Mouse (Mus musculus) liver, adult 2 months (tissue): ENCODE data around the gene Hmga2. TPM values are rescaled to one million over a fixed set of nuclear protein-coding genes. Genes with fewer than 3 reads are reported as not detected.

Experiments
- DNase-seq: peaks from one replicate; pipeline ENCODE4 v3.0.0-alpha.2; 2011; ENCODE audit warnings: low read depth, low spot score; ENCODE audit errors: extremely low read depth
- H3K27ac ChIP-seq: fragments of 200-500 bp; replicated peaks from 2 replicates; pipeline ENCODE4 v1.5.1; 2012; ENCODE audit warnings: low read depth, mild to moderate bottlenecking, control low read depth, inconsistent platforms, low read length; ENCODE audit not compliant: insufficient read depth
- H3K27me3 ChIP-seq: fragments of 200-500 bp; 2 replicates; pipeline ENCODE4 v1.6.1; 2012; ENCODE audit warnings: mild to moderate bottlenecking, moderate library complexity, low read length, inconsistent platforms; ENCODE audit not compliant: control insufficient read depth, insufficient read depth
- H3K36me3 ChIP-seq: fragments of 200-500 bp; 2 replicates; pipeline ENCODE4 v1.6.1; 2012; ENCODE audit warnings: low read length, inconsistent platforms; ENCODE audit not compliant: control insufficient read depth, insufficient read depth
- H3K4me1 ChIP-seq: fragments of 200-500 bp; 2 replicates; pipeline ENCODE4 v1.6.1; 2011; ENCODE audit warnings: low read length; ENCODE audit not compliant: control insufficient read depth, insufficient read depth
- H3K4me3 ChIP-seq: fragments of 200-500 bp; 2 replicates; pipeline ENCODE4 v1.5.1; 2011; ENCODE audit warnings: low read depth, mild to moderate bottlenecking, control low read depth, low read length, moderate library complexity; ENCODE audit not compliant: insufficient read depth
- H3K79me2 ChIP-seq: fragments of 200-500 bp; 2 replicates; pipeline ENCODE4 v1.6.1; 2012; ENCODE audit warnings: inconsistent platforms, mild to moderate bottlenecking, low read length, moderate library complexity; ENCODE audit not compliant: control insufficient read depth, insufficient read depth
- H3K9ac ChIP-seq: fragments of 200-500 bp; 2 replicates; pipeline ENCODE4 v1.6.1; 2012; ENCODE audit warnings: low read depth, mild to moderate bottlenecking, control low read depth, inconsistent platforms, low read length
- CTCF ChIP-seq: fragments of 200-500 bp; IDR thresholded peaks from 2 replicates; pipeline ENCODE4 v1.5.1; 2011; ENCODE audit warnings: low read depth, low read length, control low read depth
- POLR2A ChIP-seq: fragments of 200-500 bp; IDR thresholded peaks from 2 replicates; pipeline ENCODE4 v1.6.1; 2011; ENCODE audit warnings: low read length, control low read depth; ENCODE audit not compliant: insufficient read depth; ENCODE audit errors: extremely low read depth
- WGBS: fragments of 180-500 bp; shearing (Covaris S2); methylation state at CpG from one replicate; pipeline ENCODE4 v1.1.7; 2018; 5-methylcytosine and 5-hydroxymethylcytosine counted together
- polyA plus RNA-seq: library from polyadenylated mRNA; depleted of rRNA; stranded (reverse); fragments of >200 nt; gene quantifications from 2 replicates; pipeline ENCODE4 v1.2.3, GENCODE M21; 2012
- total RNA-seq: library from RNA; depleted of rRNA; stranded (reverse); fragments of >200 nt; gene quantifications from 2 replicates; pipeline ENCODE4 v1.2.3, GENCODE M21; 2014

Hmga2 gene
- total and polyA plus RNA-seq, 2 experiments = 0.05 TPM; not detected in 1

DNA sequence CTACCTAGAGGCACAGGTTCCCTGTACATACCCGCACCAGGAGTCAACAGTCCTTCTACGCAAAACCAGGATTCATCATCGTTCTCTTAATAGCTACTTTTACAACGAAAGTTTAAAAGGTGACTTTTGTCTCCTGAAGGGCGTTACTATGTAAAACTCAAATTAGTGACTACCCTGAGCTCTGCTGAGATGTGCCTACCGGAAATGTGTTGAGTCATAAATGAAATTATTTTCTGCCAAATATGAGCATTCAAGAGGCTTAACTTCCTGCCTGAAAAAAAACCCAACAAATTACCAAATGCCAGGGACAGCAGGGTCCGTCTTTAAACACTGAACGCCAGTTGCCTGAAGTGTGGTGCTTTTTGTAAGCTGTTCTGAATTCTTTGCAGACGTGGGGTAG, 81.5 kb downstream of the Hmga2 start:
- WGBS = 91% methylated on average over 9 of the region's 9 CpGs
- H3K9ac ChIP-seq = no peak overlapping the region
- no peak overlapping the region for H3K4me3 ChIP-seq
- DNase-seq = no peak
- H3K36me3 ChIP-seq = no peaks in the 10 kb centered on the region
- no peaks in the 10 kb centered on the region for H3K4me1 ChIP-seq
- no peaks in the 10 kb centered on the region for H3K27me3 ChIP-seq
- no peak for TF ChIP-seq CTCF
- no peak for TF ChIP-seq POLR2A
- no peak overlapping the region for H3K27ac ChIP-seq
- H3K79me2 ChIP-seq = no peaks in the 10 kb centered on the region

DNA sequence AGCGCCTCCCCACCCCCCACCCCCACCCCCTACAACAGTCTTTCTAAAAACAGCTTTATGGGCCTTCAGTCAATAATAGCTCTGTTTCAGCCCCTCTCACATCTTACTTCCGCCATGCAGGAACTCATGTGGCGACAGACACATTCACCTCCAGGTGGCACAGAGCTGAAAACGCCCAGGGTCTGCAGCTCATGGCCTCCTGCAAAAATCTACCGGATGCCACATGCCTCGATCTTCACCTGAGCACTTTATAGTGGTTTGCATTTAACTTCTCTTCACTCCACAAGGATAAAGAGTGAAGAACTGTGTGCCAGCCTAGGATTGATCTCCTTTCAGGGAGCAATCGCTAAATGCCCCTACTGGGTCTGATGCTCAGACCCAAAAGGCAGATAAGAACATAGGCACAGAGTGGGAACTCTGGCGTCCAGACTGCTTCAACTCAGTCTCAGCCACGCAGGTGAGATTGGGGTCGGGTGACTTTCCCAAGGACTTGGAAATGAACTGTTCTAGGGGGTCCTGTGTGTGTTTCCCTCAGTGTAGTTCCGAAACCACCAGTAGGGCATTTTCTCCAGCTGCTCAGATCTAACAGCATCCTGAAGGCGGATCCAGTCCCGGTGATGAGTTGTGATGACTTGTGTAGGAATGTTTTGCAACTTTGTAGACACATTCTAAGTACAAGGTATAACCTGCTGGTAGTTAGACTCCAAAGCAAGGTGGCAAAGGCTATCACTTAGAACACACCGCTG, 84.1 kb downstream of the Hmga2 start:
- Histone ChIP-seq H3K9ac (no peak overlapping the region), H3K4me3 (no peak overlapping the region), H3K79me2 (no peaks in the 10 kb centered on the region), H3K36me3 (no peaks in the 10 kb centered on the region), H3K27me3 (no peaks in the 10 kb centered on the region), H3K27ac (no peak overlapping the region), H3K4me1 (no peaks in the 10 kb centered on the region)
- 67% methylated on average over 14 of the region's 14 CpGs for WGBS
- no peak for TF ChIP-seq CTCF
- TF ChIP-seq POLR2A = no peak
- DNase-seq = no peak

DNA sequence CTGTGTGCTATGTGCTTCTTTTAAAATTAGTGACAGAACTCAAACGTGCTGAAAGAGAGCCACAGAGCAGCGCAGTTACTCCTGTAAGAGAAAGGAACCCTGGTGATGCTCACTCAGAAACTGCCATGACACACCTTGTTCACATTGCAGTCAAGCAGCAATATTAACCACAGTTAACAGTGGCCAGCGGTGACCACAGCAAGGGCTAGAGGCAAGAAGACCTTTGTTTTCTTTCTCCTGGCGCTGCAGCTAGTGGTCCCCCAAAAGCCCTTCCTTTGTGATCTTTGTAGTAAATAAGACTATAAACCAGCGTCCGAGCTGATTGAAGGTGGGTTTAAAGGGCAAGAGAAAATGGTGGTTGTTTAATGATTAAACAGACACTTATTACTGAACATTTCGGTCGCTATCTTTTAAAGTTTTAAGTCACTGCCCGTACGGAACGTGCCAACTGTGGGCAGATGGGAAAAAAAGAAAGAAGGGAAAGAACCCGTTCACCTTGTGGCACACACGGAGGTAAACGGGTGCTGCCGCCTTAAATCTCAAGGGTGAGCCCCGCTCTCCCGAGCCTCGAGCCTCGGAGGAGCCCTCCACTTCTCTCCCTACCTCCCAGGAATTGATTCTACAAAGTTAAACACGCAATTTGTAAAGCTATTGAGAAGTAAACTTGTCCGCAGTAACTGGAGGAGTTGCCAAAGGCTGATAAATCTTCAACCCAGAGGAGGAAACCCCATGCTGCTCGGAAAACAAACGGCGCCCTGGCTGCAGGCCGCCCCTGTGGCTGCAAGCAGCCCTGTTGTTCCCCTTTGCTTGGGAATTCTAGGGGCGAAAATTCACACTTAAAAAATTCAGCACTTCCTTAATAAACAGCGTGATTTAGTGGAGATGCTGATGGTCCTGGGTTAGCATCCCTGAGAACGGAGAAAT, 85.1 kb downstream of the Hmga2 start:
- peak overlapping the region; percentile 68 for H3K9ac ChIP-seq
- no peaks in the 10 kb centered on the region for H3K79me2 ChIP-seq
- H3K4me1 ChIP-seq = no peaks in the 10 kb centered on the region
- peak overlapping the region; percentile 59 for H3K4me3 ChIP-seq
- WGBS = 27% methylated on average over 28 of the region's 28 CpGs
- DNase-seq = peak; percentile 75
- TF ChIP-seq POLR2A = no peak
- TF ChIP-seq CTCF = 0 out of 2 replicates have a peak, but pooled peaks have one; percentile 5
- H3K36me3 ChIP-seq = no peaks in the 10 kb centered on the region
- H3K27me3 ChIP-seq = no peaks in the 10 kb centered on the region
- H3K27ac ChIP-seq = peak overlapping the region; percentile 69

DNA sequence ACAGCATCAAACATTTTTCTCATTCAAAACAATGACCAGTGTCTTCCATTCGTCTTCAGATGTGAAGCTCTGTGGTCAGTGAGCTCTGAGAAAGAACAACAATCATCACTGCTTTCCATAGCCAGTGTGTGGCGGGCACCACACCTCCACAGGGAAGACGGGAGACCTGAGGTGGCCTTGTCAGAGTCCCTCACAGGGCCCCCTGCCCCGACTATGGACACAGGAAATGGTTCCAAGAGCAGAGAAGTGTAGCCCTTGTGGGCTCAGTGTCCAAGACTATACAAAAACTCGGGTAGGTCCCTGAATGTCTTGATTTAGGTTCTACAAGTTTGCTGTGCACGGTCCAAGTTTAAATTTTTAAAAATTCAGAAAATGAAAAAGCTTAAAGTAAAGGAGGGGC, 86.6 kb downstream of the Hmga2 start:
- TF ChIP-seq CTCF (no peak), POLR2A (no peak)
- Histone ChIP-seq H3K4me3 (no peak overlapping the region), H3K79me2 (no peaks in the 10 kb centered on the region), H3K27me3 (no peaks in the 10 kb centered on the region), H3K9ac (no peak overlapping the region), H3K4me1 (no peaks in the 10 kb centered on the region), H3K36me3 (no peaks in the 10 kb centered on the region), H3K27ac (no peak overlapping the region)
- WGBS = 82% methylated on average over 6 of the region's 6 CpGs
- no peak for DNase-seq

DNA sequence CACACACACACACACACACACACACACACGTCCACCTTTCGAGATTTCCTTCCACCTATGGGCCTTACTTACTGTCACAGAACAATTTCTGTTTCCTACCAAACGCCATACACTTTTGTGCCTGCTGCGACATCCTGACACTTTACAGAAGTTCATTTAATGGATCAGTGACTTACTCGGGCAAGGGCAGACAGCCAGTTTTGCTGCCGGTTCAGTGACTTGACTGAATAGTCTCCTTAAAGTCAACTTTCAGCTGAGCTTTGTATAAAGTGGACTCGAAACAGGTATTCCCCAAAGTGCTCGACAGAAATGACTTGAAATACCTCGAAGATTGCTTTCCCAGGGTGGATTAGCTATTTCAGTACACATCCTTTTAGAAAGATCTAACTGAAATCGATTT, 87.3 kb downstream of the Hmga2 start:
- peak; percentile 17 for DNase-seq
- Histone ChIP-seq H3K4me1 (no peaks in the 10 kb centered on the region), H3K36me3 (no peaks in the 10 kb centered on the region), H3K27ac (no peak overlapping the region), H3K79me2 (no peaks in the 10 kb centered on the region), H3K4me3 (no peak overlapping the region), H3K9ac (no peak overlapping the region), H3K27me3 (no peaks in the 10 kb centered on the region)
- WGBS = 61% methylated on average over 10 of the region's 10 CpGs
- TF ChIP-seq POLR2A (no peak), CTCF (no peak)
